Mouse (Mus musculus) embryonic fibroblast, embryonic 13.5 days (primary cell): ENCODE results near the gene Grm1.

Source experiments
- CTCF ChIP-seq: IDR thresholded peaks from 2 replicates; pipeline ENCODE4 v1.5.1; 2011; ENCODE audit warnings: mild to moderate bottlenecking, control low read depth, low read length, moderate library complexity, borderline replicate concordance; ENCODE audit not compliant: insufficient read depth
- POLR2A ChIP-seq: IDR thresholded peaks from 2 replicates; pipeline ENCODE4 v1.6.1; 2011; ENCODE audit warnings: low read depth, mild to moderate bottlenecking, control low read depth, low read length, moderate library complexity

GRCm38 (mm10) chr10:10742172-10742571 lies 340.0 kb downstream of the Grm1 start:
- TF ChIP-seq POLR2A (no peak), CTCF (no peak)
